Mouse (Mus musculus) lung, postnatal 36 days (tissue): ENCODE results near the gene Tpbgl.
A peak's percentile ranks its signal among the peaks of the same experiment; 100 is the strongest.

Experiments
- DNase-seq: peaks from one replicate; pipeline ENCODE4 v3.0.0; 2022; ENCODE audit warnings: mixed read lengths

Gene Tpbgl

DNA sequence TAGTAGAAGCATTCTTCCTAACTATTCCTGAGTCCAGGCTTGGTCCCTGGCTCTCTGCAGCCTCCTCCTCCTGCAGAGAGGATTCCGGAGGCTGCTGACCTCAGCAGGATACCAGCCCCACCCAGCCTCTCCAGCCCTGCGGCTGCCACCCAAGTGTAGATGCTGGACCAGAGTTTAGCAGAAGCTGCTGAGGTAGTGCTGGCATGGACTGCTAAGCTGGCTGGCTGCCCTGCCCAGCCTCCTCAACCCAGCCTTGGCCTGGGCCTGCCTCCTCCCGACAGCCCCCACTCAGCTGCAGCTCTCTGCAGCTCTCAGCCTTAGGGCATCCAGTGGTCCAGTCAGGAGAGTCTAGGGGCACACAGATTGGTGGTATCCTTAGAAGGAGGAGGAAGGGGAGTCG lies 14.3 kb upstream of the Tpbgl start:
- peak; percentile 15 for DNase-seq

DNA sequence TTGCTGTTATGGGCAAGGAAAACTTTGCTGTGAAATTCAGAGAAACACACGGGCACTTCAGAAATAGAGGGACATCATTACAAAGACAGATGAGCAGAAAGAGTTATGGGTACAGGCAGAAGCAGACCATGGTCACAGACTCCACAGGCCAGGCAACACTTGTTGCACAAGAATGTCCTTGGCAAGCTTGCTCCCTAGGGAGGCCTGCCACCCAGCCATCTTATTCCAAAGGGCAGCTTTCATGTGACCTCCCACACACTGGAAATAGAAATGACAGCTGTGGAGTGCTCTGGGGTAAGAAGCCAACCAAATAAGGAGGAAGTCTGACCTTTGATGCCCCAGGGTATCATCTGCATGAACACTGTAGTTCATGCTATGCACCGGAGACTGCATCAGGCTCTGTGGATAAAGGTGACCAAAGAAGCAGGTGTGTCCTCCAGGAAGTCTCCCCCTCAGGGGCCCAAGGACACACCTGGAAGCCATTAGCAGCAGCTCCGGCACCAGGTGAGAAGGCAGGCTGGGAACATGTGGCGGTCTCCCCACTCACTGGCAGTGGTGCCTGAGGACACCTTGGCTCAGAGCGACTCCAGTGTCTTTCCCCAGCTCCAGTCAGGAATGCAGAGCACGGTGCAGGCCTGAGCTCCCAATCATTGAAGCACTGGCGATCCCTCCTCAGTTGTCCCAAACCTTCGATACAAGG lies 7.2 kb upstream of the Tpbgl start:
- no peak for DNase-seq

DNA sequence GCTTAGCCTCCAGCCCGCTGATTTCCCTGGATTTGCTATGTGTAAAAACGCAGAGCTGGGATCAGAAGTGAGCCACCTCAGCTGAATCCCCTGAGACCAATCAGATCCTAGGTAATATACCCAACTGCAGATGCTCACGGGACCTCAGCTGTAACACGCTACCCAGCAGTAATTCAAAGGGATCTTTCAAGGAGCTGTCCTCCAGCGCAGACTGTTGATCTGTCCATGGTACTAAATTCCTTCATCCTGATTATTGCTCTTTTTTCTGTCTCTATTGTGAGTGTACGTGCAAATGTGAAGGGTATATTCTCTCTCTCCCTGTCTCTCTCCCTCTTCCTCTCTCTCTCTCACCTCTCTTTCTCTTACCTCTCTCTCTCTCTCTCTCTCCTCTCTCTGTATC lies 5.4 kb upstream of the Tpbgl start:
- DNase-seq, result no peak

DNA sequence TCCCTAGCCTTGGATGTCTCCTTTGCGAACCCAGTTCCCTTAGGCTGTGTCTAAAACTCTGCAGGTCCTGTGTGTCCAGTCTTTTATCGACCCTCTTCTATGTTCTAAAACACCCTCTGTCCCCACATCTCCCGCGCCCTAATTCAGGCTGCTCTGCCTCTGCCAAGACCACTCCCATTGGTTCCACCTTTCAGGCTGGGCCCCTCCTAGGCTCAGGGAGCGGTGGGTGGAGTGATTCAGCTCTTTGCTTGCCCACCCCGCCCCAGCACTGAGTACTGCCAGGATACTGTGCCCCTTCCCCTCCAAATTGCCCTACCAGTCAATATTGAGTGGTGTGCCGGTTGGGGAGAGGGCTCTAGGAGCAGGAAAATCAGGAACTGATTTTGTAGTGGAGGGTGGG lies 463 bp upstream of the Tpbgl start:
- no peak for DNase-seq

DNA sequence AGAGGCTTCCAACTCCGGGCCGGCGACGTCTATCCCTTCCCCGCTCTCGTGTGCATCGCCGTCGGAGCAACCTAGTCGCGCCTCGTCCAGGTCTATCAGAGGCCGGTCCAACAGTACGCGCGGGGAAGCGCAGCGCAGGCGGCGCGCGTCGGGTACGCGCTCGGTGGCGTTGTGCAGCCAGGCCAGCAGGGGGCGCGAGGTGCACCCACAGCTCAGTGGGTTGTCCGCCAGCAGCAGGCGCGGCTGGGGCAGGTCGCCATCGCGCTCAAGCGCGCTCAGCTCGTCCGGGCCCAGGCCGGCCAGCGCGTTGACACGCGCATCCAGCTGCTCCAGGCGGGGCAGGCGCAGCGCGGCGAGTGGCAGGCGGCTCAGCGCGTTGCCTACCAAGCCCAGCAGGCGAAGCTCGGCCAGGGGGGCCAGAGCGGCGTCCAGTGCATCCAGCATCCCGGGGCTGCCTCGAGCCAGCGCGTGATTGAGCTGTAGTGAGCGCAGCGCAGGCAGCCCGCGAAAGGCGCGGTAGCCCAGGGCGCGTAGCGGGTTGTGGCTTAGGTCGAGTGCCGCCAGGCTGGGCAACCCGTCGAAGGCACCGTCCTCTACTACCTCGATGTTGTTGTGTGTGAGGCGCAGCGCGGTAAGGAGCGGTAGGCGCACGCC lies 1.1 kb downstream of the Tpbgl start:
- DNase-seq, result peak; percentile 88

DNA sequence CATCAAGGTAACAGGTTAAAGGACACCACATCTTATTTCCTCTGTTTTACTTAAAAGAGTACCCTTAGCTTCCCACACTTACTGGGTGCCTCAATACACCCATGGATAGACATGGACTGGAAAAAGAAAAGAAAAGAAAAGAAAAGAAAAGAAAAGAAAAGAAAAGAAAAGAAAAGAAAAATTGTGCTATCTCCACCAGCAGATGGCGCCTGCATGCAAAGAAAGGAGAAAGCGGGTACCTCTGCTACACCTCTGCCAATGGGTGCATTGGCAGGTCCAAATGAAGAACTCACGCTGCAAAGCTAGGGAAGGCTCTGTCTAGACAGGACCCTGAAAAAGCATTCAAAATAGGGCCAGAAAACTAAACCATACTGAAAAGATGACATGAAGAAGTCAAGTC lies 8.0 kb downstream of the Tpbgl start:
- peak; percentile 46 for DNase-seq

DNA sequence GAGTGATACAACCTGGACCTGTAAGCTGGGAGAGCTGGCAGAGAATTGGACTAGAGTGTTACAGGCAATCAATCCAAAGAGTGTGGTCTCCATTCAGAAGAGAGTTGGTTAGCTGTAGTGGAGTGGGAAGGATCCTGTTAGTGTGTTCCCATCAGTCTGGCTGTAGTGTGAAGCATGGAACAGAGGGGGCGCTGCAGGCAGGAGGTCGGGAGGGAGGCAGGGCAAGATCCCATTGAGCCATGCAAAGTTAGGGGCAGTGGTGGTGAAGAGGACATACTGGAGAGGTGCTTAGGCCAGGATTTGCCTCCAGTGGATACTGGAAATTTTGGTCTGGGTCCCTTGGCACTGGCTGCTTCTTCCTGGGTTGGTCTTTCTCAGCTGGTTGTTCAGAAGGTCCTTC lies 8.6 kb downstream of the Tpbgl start:
- no peak for DNase-seq

DNA sequence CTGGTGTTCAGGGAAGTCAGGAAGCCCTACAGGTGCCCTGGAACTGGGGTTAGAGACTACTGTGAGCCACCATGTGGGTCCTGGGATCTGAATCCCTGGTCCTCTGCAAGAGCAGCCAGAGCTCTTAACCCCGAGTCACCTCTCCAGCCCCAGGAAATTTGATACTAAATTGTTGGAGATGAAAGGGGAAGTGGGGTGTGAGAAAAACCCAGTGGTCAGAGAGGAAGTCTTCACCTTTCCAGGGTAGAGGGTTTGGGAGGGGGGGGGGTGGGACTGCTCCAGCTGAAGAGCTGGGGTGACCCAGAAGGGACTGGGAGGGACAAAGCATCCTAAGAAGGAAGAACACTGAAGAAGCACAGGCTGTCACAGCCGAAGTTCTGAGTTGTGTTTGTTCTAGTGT lies 19.3 kb downstream of the Tpbgl start:
- DNase-seq, result no peak

DNA sequence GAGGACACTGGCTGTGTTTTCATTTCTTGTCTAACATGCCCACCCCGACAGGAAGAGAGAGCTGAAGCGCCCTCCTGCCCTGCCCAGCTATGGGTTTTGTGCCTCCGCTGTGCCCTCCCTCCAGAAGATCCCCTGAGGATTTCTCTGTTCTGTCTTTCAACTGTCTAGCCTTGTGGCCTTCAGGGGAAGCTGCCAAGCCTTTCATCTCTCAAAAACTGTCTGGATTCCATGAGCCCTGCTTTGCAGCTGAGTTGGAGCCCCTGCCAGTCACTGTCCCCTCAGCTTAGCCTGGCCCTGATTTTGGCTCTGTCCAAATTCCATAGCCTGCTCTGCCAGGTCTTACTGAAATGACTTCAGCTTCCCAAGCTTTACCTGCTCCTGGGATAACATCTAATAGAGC lies 20.1 kb downstream of the Tpbgl start:
- no peak for DNase-seq

DNA sequence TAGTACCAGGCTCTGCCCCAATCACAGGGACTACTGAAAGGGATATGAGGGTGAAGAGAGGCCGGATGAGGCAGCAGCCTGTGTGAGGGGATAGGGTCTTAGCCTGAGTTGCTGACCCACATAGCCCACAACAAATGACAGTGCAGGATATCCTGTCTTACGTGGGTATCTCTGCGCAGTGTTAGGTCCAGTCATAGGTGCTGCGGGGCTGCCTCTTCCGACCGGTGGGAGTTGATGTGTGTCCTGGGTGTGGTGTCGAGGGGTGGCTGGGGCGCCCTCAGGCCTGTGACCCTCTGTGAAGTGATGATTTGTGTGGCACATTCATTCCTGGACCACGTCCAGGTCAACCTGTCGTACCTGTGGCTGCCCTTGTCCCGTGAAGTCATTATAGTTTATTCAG lies 20.6 kb downstream of the Tpbgl start:
- DNase-seq, result no peak

DNA sequence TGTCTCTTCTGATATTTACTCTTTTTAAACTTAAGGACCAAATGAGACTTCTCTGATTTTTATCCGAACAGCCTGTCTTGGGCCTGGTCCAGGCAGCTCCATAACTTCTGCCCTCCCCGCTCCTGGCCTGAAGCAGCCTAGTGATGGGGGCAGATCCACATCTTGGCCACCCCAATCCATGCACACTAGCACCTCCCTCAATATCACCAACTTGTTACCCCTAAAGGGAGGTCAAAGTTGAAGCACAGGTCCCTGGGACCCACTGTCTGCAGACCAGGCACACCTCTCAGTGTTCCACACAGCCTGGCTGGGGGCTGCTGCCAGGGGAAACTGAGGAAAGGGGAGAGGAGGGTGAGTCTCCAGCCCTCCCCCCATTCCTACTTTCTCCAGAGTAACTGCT lies 21.8 kb downstream of the Tpbgl start:
- DNase-seq, result no peak

DNA sequence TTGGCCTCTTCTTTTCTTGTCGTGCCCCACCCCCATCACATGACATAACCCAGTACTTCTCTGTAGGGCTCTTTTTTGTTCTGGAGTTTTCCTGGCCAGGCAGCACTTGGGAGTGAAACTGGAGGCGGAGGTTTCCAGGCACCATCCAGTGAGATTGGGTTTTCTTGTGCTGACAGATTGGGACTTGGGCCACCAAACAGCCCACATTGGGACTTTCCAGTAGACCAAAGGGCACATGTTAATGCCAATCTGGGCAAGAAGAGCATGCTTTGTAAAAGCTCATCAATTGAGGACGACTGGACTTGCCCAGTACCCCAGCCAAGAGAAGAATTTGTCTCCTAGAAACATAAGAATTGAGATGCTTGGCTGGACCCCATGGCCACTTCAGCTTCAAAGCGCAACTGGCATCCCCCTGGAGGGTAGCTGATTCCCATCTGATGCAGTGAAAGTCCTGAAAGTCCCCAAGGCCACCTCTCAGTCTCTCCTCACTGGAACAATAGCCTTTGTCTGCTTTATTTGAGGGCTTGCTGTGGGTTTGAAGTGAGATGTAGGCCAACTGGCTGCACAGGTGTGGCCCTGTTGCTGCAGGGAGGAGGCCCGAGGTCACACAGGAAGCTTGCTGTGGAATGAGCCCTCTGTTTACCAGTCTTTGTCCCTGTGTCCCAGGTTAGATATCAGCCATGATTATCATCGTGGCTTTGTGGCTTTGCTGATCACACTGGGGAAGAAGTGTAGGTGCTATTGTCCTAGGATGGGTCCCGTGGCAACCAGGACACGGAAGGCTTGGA lies 22.8 kb downstream of the Tpbgl start:
- no peak for DNase-seq

DNA sequence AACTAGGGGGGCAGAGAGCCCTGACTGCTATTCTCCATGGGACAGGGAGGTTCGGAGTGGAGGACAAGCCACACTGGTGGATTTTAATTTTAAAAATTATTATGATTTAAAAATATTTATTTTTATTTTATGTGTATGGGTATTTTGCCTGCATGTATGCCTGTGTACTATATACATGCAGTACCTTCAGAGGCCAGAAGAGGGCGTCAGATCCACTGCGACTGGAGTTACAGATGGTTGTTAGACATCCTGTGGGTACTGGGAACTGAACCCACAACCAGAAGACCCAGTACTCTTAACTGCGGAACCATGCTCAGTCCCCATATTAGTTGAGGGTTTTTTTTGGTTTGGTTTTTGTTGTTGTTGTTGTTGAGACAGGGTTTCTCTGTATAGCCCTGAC lies 28.2 kb downstream of the Tpbgl start:
- DNase-seq, result no peak

DNA sequence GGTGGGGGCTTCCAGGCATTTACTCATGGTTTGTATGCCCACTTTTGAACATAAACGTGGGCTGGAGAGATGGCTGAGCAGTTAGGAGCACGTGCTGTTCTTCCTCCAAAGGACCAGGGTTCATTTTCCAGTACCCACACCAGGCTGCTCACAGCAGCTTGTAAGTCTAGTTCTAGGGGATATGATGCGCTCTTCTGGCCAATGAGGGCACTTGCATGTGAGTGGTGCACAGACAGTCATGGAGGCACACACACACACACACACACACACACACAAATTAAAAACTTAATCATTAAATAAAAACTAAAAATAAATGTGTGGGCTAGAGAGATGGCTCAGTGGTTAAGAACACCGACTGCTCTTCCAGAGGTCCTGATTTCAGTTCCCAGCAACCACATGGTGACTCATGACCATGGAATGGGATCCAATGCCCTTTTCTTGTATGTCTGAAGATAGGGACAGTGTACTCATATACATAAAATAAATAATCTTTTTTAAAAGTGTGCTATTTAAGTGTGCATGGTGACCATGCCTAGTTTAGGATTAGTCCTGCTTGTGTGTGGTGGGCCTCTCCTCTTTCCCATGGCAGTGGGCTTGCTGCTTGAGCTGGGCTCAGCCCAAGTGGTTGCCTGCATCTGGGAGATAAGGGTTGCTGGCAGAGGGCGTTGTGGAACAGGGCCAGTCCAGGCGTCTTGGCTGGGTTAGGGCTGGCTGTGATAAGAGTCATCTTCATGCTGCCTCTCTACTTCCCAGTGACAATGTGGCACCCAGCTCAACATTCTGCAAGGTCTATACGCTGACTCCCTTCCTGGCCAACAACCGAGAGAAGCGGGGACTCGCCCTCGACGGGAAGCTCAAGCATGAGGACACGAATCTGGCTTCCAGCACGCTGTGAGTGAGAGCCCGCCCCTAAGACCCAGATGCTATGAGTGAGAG lies 32.8 kb downstream of the Tpbgl start:
- no peak for DNase-seq

DNA sequence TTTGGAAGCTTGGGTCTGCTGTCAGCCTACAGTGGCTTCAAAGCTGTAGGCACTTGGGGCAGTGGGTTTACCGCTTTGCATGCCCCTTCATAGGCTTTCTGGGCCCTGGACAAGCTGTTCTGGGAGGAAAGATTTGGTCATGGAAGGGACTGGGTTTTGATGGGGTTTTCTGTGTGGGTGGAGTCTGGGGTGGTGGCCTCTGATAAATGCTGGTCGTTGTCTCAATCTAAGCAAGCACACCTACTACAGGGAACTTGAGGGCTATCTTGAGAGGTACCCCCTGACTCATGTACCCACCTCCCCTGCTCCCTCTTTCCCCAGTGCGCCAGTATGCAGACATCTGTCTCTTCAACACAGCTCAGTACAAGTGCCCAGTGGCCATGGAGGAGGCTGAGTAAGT lies 34.2 kb downstream of the Tpbgl start:
- DNase-seq, result no peak

DNA sequence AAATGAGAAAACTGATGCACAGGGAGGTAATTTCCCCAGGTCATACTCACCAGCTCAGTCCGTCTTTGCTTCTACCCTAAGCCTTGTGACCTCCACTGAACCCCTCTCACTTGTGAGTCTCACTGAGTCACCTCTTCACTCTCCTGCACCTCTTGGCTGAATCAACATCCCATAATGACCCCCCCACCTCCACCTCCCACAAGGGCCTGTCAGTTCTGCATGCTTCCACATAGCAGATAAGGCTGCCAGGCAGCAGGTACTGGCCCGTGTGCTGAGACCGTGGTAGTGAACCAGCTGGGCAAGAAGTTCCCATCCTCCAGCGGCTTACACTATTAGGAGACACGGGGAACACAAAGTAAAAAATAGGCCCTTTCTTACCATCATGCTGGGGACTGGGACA lies 36.3 kb downstream of the Tpbgl start:
- DNase-seq, result no peak

DNA sequence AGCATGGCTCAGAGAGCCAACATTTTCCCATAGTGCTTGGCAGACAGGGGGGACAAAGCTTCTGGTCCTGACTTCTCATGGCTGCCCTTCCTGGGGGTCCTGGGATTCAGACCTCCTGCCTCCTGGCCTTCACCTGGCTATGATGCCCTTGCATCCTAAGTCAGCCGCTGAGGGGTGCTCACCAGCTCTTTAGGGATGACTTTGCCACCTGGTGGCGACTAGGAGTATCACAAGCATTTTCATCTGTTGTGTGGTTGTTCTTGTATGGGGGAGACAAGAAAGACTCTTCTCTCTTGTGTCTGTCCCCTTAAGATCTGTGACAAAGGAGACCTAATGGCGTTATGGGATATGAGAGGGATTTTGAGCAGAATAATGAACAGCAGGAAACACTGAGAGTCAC lies 36.8 kb downstream of the Tpbgl start:
- DNase-seq, result peak; percentile 87

DNA sequence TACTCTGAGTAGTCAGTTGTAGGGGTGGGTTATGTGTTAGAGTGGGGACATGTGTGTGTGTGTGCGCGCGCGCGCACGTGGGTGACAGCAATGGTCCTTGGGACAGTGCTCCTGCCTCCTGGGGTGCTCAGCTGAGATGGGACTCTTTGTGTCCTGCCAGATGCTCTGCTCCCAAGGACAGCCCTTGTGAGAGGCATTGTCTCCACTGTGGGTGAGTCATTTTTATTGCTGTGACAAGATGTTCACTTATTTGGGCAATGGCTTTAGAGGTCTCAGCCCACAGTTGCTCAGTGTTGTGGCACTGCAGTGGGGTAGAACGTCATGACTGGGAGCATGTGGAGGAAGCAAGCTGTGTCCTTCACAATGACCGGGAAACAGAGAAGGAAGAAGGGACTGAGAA lies 40.9 kb downstream of the Tpbgl start:
- DNase-seq, result no peak

DNA sequence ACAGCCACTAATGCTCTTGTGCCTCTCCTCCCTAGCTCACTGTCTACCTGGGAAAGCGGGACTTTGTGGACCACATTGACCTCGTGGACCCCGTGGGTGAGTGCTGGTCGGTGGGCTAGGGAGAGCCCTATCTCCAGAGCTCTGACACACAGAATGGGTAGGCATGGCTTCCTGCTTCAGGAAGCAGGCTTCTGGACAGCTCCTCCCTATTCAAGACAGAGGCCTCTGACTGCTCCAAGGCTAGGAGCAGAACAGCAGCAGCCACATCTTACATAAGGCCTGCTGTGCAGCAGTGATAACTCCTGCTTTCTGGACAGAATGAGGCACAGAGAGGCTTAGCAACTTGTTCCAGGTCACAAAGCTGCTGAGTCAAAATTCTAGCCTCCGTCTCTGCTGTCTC lies 43.3 kb downstream of the Tpbgl start:
- no peak for DNase-seq

DNA sequence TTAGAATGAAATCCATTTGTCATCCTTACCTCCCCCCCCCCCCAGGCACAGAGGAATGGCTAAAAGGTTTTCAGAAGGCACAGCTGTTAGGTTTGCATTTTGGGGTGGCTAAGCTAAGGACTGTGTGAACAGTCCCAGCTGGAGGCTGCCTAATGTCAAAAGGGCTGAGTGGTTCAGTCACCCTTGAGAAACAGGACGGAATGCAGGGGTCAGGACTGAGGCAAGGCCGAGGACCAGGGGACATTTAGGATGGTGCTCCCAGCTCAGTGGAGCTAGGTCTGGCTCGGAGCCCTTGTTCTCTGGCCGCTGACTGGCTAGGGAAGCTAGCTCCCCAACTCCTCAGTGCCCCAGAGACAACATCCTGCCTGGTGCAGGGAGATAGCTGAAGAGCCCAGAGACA lies 44.0 kb downstream of the Tpbgl start:
- peak; percentile 53 for DNase-seq

DNA sequence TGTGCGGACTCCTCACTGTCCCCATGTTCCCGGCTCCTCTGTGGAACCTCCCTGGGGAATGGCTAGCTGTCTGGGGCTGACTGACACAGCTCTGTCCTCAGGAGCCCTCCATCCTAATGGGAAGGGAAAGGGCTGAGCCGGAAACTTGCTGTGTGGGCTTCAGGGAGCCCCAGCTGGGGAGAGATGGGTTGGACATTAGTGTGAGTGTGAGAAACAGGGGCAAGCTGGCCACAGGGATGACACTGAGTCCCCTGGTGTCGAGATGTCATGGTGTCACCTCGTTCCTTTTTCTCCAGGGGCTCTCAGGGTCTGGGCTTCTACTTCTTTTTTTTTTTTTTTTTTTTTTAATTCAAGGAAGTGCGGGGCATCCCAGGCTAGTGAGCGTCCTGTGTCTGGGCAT lies 44.6 kb downstream of the Tpbgl start:
- peak; percentile 57 for DNase-seq

DNA sequence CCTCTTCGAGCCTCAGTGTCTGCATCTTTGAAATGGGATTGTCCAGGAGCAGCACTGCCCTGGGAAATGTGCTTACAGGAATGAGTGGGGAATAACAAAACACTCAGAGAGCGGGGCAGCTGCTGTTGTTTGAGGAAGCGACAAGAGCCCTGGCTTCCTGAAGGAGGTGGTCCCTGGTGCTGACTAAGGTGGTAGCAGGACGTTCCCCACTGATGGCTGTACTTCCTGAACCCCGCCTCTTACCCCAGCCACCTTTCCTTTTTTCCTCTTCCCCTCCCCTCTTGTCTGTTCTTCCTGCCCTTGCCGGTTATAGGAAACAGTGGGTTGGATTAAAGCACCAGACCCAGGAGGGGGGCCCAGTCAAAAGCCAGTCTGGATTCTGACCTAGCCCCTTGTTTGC lies 46.7 kb downstream of the Tpbgl start:
- DNase-seq, result no peak
